Mouse (Mus musculus) lung, postnatal 0 days (tissue): ENCODE results near the gene Nek7. TPM values are rescaled to one million over a fixed set of nuclear protein-coding genes. Genes with fewer than 3 reads are reported as not detected.
A peak's percentile ranks its signal among the peaks of the same experiment; 100 is the strongest.

Experiments
- ATAC-seq: fragments of 200-750 bp; cut with Nextera tagmentation; 2 replicates; pipeline ENCODE4 v1.8.0; 2017; ENCODE audit warnings: moderate library complexity
- DNase-seq: peaks from one replicate; pipeline ENCODE4 v3.0.0-alpha.2; 2016; ENCODE audit warnings: low spot score
- H3K27ac ChIP-seq: fragments of 300-500 bp; sonication (generic); 2 replicates; pipeline ENCODE4 v1.5.1; 2014; ENCODE audit warnings: antibody characterized with exemption, mild to moderate bottlenecking, low read length, mixed read lengths
- H3K27me3 ChIP-seq: fragments of 300-500 bp; sonication (generic); replicated peaks from 2 replicates; pipeline ENCODE4 v1.6.1; 2014; ENCODE audit warnings: low read length, mixed read lengths; ENCODE audit not compliant: insufficient read depth
- H3K36me3 ChIP-seq: fragments of 300-500 bp; sonication (generic); 2 replicates; pipeline ENCODE4 v1.6.1; 2014; ENCODE audit warnings: low read length, mixed read lengths; ENCODE audit not compliant: insufficient read depth
- H3K4me1 ChIP-seq: fragments of 300-500 bp; sonication (generic); 2 replicates; pipeline ENCODE4 v1.6.1; 2014; ENCODE audit warnings: antibody characterized with exemption, low read depth, low read length, mixed read lengths; ENCODE audit not compliant: insufficient read depth
- H3K4me2 ChIP-seq: fragments of 300-500 bp; sonication (generic); replicated peaks from 2 replicates; pipeline ENCODE4 v1.6.1; 2014; ENCODE audit warnings: low read depth, mild to moderate bottlenecking, low read length, moderate library complexity, mixed read lengths
- H3K4me3 ChIP-seq: fragments of 300-500 bp; sonication (generic); 2 replicates; pipeline ENCODE4 v1.5.1; 2014; ENCODE audit warnings: low read depth, low read length
- H3K9ac ChIP-seq: fragments of 300-500 bp; sonication (generic); replicated peaks from 2 replicates; pipeline ENCODE4 v1.6.1; 2014; ENCODE audit warnings: low read depth, mild to moderate bottlenecking
- H3K9me3 ChIP-seq: fragments of 300-500 bp; sonication (generic); 2 replicates; pipeline ENCODE4 v1.6.1; 2016; ENCODE audit warnings: low read length, mixed read lengths
- CTCF ChIP-seq: IDR thresholded peaks from 2 replicates; pipeline ENCODE4 v1.5.1; 2016; ENCODE audit warnings: antibody characterized with exemption, mild to moderate bottlenecking
- EP300 ChIP-seq: IDR thresholded peaks from 2 replicates; pipeline ENCODE4 v1.6.1; 2016; ENCODE audit warnings: antibody characterized with exemption, mild to moderate bottlenecking, control low read depth
- WGBS: fragments of 180-500 bp; shearing (Covaris S2); extraction: QIAGEN DNeasy Blood & Tissue Kit; methylation state at CpG from one replicate; pipeline ENCODE4 v1.1.7; 2014; 5-methylcytosine and 5-hydroxymethylcytosine counted together
- polyA plus RNA-seq: library from polyadenylated mRNA; unstranded; fragments of >200 nt; fragmentation: Nextera tagmentation; extraction: Ambion mirVana; gene quantifications from 2 replicates; pipeline ENCODE4 v1.2.1, GENCODE M21; 2015

Gene Nek7
- polyA plus RNA-seq, 1 experiment from 2014 or later = 41.6 TPM

DNA sequence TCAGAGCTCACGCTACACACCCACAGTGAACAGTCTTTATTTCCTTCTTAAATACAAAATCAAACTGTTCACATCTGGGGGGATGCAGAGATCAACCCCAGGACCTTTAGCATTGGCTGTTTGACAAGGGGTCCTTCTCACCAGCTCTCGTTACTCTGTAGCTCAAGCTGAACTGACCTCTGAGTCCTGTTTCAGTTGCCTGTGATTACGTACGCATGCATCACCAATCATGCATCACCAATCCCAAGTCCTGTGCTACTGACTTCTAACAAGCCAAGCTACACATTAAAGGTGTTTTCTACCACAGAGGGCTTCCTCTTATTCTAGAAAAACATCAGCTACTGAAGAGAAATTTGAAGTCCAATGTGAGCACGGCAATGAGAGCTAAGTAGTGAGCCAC, 65.0 kb downstream of the Nek7 start:
- WGBS = 91% methylated on average over 5 of the region's 5 CpGs
- H3K27ac ChIP-seq = no peak overlapping the region
- 0 out of 2 replicates have a peak, but pooled peaks cover 2% of the 10 kb centered on the region for H3K36me3 ChIP-seq
- no peak overlapping the region for H3K4me2 ChIP-seq
- H3K4me3 ChIP-seq = no peak overlapping the region
- TF ChIP-seq CTCF (no peak), EP300 (no peak)
- no peak overlapping the region for H3K9ac ChIP-seq
- H3K27me3 ChIP-seq = no peaks in the 10 kb centered on the region
- H3K9me3 ChIP-seq = no peaks in the 10 kb centered on the region
- no peaks in the 10 kb centered on the region for H3K4me1 ChIP-seq
- no peak for ATAC-seq
- no peak for DNase-seq

DNA sequence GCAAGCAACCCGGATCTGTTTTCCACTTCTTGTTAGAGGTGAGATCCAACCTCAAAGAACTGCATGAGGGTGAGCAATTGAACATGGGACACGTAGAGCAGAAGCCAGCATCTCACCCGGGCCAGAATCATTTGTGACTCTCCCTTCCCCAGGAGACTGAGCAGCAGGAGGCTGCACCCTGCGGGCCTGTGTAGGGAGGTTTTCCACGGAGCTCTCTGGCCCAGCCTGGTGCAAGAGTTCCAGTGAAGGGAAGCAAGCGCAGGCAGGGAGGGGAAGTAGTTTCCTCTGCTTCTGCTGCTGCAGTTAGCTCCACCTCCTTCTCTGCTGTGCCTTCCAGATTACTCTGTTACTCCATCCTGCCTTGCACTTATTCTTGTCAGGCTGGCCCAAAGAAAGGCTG, 69.8 kb downstream of the Nek7 start:
- WGBS = 44% methylated on average over 6 of the region's 6 CpGs
- peak; percentile 55 for ATAC-seq
- Histone ChIP-seq H3K27me3 (no peaks in the 10 kb centered on the region), H3K9me3 (no peaks in the 10 kb centered on the region), H3K36me3 (no peaks in the 10 kb centered on the region), H3K4me1 (no peaks in the 10 kb centered on the region), H3K9ac (no peak overlapping the region), H3K4me3 (no peak overlapping the region), H3K4me2 (no peak overlapping the region), H3K27ac (no peak overlapping the region)
- DNase-seq = peak; percentile 43
- no peak for TF ChIP-seq CTCF

DNA sequence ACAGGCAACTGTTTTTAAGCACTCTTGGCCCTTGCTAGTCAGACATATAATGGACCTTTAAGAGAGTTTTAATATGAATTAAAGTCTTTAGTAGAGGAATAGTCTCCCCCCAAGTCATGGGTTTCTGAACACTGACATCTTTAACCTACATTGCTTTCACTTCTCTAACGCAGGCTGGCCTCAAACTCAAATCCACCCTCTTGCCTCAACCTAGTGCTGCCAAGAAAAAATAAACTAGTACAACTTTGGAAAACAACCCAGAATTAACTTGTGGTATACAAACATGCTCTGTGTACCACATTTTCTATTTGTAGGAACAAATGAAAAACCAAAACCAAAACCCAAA, 77.8 kb downstream of the Nek7 start:
- Histone ChIP-seq H3K4me1 (no peaks in the 10 kb centered on the region; the same call in 1 of the 2 replicates), H3K4me3 (no peak overlapping the region), H3K4me2 (no peak overlapping the region), H3K27me3 (no peaks in the 10 kb centered on the region), H3K27ac (no peak overlapping the region), H3K36me3 (no peaks in the 10 kb centered on the region), H3K9me3 (no peaks in the 10 kb centered on the region), H3K9ac (no peak overlapping the region)
- 85% methylated on average over 1 of the region's 1 CpGs for WGBS
- TF ChIP-seq CTCF (no peak), EP300 (no peak)
- DNase-seq = no peak
- no peak for ATAC-seq

DNA sequence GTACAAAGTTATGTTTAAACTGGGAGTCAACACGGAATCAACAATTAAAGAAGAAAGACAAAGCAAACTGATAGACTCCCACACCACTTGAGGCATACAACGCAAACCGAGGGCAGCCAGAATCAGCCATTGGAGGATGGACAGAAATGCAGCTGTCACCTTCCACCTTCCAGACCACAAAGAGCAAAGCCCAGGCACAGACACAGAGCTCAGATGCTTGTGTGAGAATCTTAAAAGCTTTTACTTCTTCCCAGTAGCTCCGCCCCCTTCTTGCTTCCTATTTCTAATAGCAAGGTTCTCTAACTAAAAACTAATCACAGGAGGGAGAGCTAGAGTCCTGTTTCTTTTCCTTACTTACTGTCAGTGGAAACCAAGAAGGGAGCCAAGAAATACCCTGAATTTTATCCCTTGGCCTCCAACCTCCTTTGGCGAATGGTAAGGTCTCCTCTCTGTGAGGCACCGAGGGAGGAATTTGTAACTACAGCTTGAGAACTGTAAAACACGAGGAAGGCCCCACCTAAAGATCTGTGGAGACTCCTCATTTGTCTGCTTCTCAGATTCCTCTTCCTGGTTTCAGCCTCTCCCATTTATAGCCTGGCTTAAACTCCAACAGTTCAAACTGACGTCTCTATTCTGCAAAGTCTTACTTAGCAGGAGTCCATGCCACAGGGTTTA, 78.3 kb downstream of the Nek7 start:
- Histone ChIP-seq H3K9ac (no peak overlapping the region), H3K4me3 (no peak overlapping the region), H3K4me2 (no peak overlapping the region), H3K27ac (no peak overlapping the region), H3K36me3 (no peaks in the 10 kb centered on the region), H3K4me1 (no peaks in the 10 kb centered on the region; the same call in 1 of the 2 replicates), H3K9me3 (no peaks in the 10 kb centered on the region), H3K27me3 (no peaks in the 10 kb centered on the region)
- 61% methylated on average over 8 of the region's 8 CpGs for WGBS
- no peak for DNase-seq
- TF ChIP-seq CTCF (no peak), EP300 (no peak)
- no peak for ATAC-seq

DNA sequence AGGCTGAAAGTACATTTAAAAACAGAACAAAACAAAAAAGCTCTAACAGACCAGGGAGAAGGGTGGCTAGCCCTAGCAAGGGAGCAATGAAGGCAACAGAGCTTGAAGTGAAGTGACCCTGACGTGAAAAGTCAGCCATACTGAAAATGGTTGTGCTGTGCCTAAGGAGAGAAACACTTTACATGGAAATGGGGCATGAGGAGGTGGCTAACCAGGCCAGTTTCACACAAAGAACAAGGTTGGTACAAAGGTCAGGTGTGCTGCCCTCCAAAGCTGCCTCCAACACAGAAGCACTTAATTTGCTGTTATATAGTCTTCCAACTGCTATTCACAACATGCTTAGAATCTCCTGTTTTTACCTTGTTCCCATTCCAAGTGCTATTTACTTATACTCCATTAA, 80.2 kb downstream of the Nek7 start:
- no peak overlapping the region for H3K27ac ChIP-seq
- 92% methylated on average over 1 of the region's 1 CpGs for WGBS
- H3K9me3 ChIP-seq = no peaks in the 10 kb centered on the region
- DNase-seq (no peak), ATAC-seq (no peak)
- no peak overlapping the region for H3K4me2 ChIP-seq
- no peaks in the 10 kb centered on the region for H3K36me3 ChIP-seq
- no peaks in the 10 kb centered on the region; the same call in 1 of the 2 replicates for H3K4me1 ChIP-seq
- TF ChIP-seq EP300 = no peak
- no peak for TF ChIP-seq CTCF
- H3K27me3 ChIP-seq = no peaks in the 10 kb centered on the region
- no peak overlapping the region for H3K9ac ChIP-seq
- H3K4me3 ChIP-seq = no peak overlapping the region

DNA sequence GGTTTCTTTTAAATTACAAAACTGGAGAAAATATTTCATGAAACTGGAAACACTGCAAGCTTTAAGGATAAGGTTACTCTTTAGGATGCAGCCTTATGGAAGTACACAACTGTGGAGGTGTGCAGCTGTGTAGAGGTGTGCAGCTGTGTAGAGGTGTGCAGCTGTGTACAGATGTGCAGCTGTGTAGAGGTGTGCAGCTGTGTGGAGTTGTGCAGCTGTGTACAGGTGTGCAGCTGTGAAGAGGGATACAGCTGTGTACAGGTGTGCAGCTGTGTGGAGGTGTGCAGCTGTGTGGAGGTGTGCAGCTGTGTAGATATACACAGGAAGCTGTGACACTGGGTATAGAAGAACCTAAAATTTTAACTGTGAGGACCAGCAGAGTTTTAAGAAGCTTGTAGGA, 81.7 kb downstream of the Nek7 start:
- Histone ChIP-seq H3K4me1 (no peaks in the 10 kb centered on the region; the same call in 1 of the 2 replicates), H3K4me2 (no peak overlapping the region), H3K9me3 (no peaks in the 10 kb centered on the region), H3K9ac (no peak overlapping the region), H3K27ac (no peak overlapping the region), H3K36me3 (no peaks in the 10 kb centered on the region), H3K4me3 (no peak overlapping the region), H3K27me3 (no peaks in the 10 kb centered on the region)
- TF ChIP-seq CTCF (no peak), EP300 (no peak)
- ATAC-seq (no peak), DNase-seq (no peak)
